Mouse (Mus musculus): ENCODE results near the gene Hao1.

The Hao1 gene

GRCm38 (mm10) chr2:134554221-134554727 is at the start of gene Hao1:
Gene Hao1 (minus strand): TSS chr2:134554368.
- DNase-seq (ENCODE audit: low spot score) = no peak

- no peak for DNase-seq (ENCODE audit: low spot score)
Observed at GRCm38 (mm10) chr2:134591081-134591694, 37.0 kb upstream of the Hao1 start.

DNA sequence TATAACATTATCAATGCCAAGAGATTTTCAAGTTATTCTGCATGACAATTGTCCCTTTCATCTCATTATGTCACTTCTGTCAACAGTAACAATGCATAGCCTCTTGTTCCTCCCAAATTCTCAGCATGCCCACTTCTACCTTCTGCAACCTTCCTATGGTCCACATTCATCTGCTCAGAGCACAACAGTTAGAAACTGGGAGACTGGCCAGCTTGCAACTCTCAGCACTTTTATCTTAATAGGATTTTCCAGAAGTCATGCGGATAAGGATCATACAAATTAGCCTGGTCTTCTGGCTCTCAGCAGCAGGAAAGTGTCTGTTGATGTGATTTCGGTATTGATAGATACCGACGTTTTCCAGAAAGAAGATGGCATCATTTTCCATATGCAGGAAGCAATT is 31.1 kb upstream of the Hao1 start:
- no peak for DNase-seq (ENCODE audit: low spot score)

DNA sequence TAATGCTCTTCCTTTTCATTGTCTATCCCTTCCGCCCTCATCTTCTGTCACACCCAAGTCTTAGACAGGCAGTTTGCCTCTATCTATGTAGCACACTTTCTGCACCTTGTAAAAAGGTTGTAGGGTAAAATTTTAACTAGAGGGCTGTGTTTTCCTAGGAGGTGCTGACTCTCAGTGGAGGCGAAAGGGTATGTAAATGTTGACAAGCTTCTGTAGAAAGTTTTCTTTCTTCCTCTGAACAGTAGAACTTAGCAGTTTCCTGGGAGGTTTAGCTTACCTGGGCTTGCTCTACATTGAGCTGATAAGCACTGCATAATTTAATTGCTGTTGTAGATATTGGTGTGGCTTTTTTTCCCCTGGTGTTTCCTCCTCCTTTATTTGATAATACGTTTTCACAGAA is 5.3 kb upstream of the Hao1 start:
- DNase-seq (ENCODE audit: low spot score) = no peak

DNA sequence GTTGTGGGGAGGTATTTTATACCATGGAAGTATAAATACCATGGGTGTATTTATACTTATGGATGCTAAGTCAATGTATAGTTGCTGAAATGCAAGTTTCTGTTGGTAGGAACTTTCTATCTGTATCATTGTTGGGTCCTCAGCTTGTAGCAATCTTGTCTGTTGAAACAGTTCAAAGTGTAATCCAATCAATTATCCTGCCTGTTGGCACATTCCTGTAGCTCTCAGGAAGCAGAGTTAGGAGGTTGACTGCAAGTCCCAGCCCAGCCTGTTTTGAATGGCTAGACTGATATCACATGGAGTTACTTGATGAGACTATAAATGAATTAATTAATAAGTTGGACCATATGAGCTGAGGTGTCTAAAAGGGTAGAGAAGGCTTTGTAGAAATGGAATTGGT is 1.8 kb downstream of the Hao1 start:
- DNase-seq (ENCODE audit: low spot score) = no peak

GRCm38 (mm10) chr2:134549770-134550169 is 4.4 kb downstream of the Hao1 start:
- DNase-seq (ENCODE audit: low spot score) = peak; percentile 41

- DNase-seq (ENCODE audit: low spot score) = no peak
Observed at GRCm38 (mm10) chr2:134545116-134545515, 9.1 kb downstream of the Hao1 start.

- DNase-seq (ENCODE audit: low spot score) = no peak
Observed at GRCm38 (mm10) chr2:134544321-134545065, 9.7 kb downstream of the Hao1 start.

GRCm38 (mm10) chr2:134543501-134543900 is 10.7 kb downstream of the Hao1 start:
- DNase-seq (ENCODE audit: low spot score) = no peak

GRCm38 (mm10) chr2:134541019-134541418 is 13.1 kb downstream of the Hao1 start:
- DNase-seq (ENCODE audit: low spot score) = no peak

- no peak for DNase-seq (ENCODE audit: low spot score)
Observed at GRCm38 (mm10) chr2:134538451-134538850, 15.7 kb downstream of the Hao1 start.

DNA sequence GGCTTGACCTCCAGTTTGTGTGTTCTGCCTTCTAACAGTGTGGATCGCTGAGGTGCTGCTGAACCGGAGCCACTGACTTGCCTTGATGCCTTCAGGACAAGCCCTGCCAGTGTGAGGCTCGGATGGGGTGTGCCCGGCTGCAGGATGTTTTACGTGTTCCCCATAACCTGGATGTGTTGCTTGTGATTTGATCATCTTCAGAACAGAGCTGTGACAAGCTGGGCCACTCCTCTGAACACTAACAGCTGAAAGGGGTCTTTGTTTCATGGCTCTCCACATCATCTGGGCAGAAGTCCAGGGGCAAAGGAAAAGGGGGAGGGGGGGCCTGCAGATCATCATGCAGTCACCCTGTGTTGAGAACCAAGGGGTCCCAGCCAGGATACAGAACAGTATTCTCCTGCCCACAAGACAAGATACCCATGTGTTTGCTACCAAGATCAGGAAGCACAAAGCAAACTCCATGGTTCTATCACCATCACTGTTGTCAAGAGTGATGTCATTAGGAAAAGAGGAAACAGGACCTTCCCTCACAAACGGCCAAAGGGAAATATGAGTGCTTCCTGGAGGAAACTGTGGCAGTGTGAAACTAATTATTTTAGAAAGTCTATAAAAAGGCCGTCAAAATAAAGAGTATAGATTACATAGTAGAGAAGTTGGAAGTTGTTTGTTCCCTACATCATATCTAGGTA is 25.9 kb downstream of the Hao1 start:
- DNase-seq (ENCODE audit: low spot score) = no peak

GRCm38 (mm10) chr2:134527419-134528114 is 26.6 kb downstream of the Hao1 start:
- no peak for DNase-seq (ENCODE audit: low spot score)

DNA sequence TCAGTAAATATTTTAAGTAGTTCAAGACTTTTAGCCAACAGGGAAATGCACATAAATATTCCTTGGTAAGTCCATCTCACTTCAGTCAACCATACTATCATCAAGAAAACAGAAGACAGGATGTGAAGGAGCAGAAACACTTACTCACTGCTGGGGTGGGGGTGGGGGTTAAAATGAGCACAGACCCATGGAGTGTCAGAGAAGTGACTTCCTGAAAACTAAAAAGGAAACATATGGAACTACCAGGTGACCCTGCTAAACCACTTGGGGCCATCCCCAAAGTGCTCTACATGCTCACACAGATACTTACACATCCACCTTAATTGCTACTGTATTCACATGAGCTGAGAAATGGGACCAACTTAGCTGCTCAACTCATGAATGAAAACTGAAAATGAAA is 36.1 kb downstream of the Hao1 start:
- DNase-seq (ENCODE audit: low spot score) = no peak

- no peak for DNase-seq (ENCODE audit: low spot score)
Observed at GRCm38 (mm10) chr2:134499777-134500176, 54.4 kb downstream of the Hao1 start.

DNA sequence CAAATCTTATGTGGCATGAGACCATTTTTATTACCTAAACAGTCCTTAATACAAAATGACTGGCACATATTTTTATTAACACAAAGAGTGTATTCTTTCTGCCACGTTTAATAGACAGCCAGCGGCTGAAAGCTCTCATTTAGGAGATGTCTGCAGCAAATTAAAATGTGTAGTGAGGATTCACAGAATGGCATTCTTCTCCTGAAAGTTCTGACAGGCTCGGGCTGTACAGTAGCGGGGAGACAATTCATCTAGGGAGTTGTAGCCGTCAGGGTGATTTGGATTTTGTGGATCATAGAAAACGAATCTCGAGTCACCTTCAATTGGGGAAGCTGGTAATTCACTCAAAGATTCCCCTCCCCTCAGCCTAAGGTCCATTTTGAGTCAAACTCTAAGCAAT is 55.7 kb downstream of the Hao1 start:
- no peak for DNase-seq (ENCODE audit: low spot score)

DNA sequence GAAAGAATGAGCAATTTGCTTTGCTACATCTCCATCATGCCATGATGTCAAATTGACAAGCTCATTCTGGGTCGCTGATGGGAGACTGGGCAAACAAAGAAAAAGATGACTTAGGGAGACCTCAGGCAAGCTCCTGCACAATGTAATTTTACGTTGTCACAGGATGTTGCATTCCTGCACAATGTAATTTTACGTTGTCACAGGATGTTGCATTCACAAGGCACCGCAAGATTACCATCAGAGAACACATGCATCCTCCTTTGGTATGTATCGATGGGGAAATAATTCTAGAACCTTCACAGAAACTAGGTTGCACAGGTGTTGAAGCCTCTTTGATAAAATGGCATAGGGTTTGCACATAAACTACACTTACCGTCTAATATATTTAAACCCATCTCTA is 65.5 kb downstream of the Hao1 start:
- no peak for DNase-seq (ENCODE audit: low spot score)

DNA sequence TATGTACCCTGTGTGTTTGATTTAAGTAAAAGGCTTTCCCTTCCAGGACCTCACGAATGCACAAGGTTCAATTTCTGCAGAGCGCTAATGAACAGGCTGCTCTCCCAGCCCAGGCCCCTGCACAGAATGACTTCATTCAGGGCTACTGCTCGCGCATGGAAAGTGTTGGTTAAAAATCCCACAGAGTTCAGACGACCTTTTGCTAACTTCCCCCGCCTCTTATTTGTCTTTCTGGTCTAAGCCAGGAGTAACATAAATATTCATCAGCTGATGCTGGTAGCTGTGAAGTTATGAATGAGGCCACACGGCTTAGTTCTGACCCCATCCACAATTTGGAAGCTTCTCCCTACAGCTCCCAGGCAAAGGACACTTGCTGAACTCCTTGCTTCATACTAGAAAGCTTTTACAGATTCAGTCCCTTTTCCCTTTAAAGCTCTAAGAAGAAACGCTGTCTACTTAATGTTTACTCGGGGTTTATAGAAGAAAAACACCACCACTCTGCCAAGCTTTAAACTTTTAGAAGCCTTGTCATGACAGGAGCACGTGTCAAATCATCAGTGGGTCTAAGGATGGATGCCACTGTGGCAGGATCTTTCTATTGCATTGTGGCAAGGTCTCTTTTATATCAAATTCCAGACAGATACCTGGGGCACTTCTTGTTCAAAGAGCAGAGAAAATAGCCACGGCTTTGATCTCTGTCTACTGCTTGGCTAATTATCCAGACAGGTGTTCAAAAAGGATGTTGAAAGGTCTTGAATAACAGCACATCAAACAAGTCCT is 67.9 kb downstream of the Hao1 start:
- DNase-seq (ENCODE audit: low spot score) = no peak

DNA sequence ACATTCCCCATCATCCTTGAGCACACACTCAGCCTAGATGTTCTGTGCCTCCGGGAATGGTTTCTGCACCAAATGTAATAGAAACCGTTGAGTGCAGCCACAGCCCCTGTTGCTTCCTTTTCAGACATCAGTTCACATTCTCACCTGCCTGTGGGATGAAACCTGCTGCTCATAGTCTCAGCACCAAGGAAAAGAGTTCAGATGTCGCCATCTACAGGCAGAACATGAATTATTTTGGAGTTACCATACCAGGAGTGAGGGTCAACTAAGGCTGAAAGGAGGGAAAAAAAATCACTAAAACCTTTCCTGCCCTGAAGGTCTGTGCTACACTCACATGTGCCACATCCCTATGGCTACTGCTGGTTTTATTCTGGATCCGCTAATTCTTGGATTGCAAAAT is 71.5 kb downstream of the Hao1 start:
- no peak for DNase-seq (ENCODE audit: low spot score)

GRCm38 (mm10) chr2:134481759-134482158 is 72.4 kb downstream of the Hao1 start:
- DNase-seq (ENCODE audit: low spot score) = peak; percentile 37

DNA sequence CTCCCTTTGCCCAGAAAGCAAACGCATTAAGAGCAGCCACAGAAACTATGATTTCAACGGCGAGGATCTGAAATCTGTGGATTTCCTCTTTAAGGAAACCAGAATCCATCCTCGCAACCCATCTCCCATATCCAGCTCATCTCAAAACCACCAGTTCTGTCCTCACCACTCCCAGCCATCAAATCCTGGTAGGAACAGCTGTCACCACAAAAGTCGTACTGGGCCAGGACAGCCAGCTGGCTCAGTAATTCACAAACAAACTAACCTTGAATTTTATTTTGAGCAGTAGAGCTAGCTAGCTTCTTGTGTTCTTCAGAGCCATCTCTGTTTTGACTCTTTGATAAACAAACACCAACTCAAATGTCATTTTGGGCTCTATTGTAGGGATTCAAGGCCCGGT is 73.0 kb downstream of the Hao1 start:
- no peak for DNase-seq (ENCODE audit: low spot score)

DNA sequence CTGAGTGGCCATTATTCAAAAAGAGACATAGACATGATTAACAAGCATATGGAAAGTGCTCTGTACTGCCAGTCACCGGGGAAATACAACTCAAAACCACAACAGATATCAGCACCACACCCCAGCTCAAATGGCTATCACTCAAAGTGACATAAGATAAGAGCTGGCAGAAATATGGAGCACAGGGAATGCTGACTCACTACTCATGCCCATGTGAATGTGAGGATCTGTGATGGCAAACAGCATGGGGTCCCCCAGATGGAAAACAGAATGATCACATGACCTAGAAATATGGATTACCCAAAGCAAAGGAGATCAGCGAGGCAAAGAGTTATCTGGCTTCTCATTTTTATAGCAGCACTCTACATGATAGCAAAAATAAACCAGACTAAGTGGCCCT is 89.0 kb downstream of the Hao1 start:
- DNase-seq (ENCODE audit: low spot score) = peak; percentile 36

All from c-Kit-positive CD71-positive TER-119-positive erythroid progenitor cells, embryonic 14.5 days (primary cell).